Mouse (Mus musculus) embryonic fibroblast, embryonic 13.5 days (primary cell): ENCODE results near the gene Snip1.

Experiments used
- CTCF ChIP-seq: IDR thresholded peaks from 2 replicates; pipeline ENCODE4 v1.5.1; 2011; ENCODE audit warnings: mild to moderate bottlenecking, control low read depth, low read length, moderate library complexity, borderline replicate concordance; ENCODE audit not compliant: insufficient read depth
- POLR2A ChIP-seq: IDR thresholded peaks from 2 replicates; pipeline ENCODE4 v1.6.1; 2011; ENCODE audit warnings: low read depth, mild to moderate bottlenecking, control low read depth, low read length, moderate library complexity

DNA sequence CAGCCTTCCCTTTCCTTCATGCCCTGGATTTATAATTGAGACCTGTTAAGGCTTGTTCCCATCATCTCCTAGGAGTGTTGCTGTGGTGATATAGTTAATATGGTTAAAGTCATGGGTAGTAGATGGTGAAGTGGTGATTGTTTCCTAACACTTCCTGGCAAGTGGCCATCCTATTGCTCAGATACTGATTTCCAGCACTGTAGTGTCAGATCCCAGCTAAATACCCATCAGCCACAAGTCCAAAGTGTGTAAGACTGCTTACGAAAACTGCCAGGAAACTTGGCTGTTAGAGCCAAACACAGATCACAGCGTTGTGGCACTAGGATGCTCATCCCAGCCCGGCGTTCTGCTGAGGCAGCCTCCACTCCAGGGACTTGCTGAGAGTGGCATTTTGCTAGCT is 32.1 kb upstream of the Snip1 start:
- TF ChIP-seq POLR2A (no peak), CTCF (no peak)
